Mouse (Mus musculus): ENCODE results near the gene Emp2.

GRCm38 (mm10) chr16:10236601-10237000 lies 77.2 kb downstream of the Emp2 start:
- TF ChIP-seq POLR2A (IDR thresholded peaks at IDR 0.05; ENCODE audit: low read depth, low read length) (no peak), CTCF (IDR thresholded peaks at IDR 0.05; ENCODE audit: borderline replicate concordance, insufficient read depth, low read length) (no peak)

Data from embryonic fibroblast, embryonic 13.5 days (primary cell).